Comparison of ENCODE assay signal across 8 mouse cellular contexts in genomic region chr9:46392641-46393321, GRCm38 (mm10).
A peak's percentile ranks its signal among the peaks of the same experiment; 100 is the strongest.
DNase-seq lines count a peak whose midpoint lies in the region; ATAC-seq lines count a peak whose summit lies in the region.

No protein-coding gene starts in this region.

- DNase-seq in A20 (ENCODE audit: low read depth, low spot score): peak; percentile 49
- DNase-seq in ZHBTc4 (ENCODE audit: low read depth, low spot score): peak; percentile 69
- DNase-seq in embryo, embryonic 11 days: peak; percentile 60
- DNase-seq in heart, postnatal 14 days: peak; percentile 62 to 71
- DNase-seq in kidney, postnatal 36 days: peak; percentile 53 to 84
- DNase-seq in lung, postnatal 14 days: peak; percentile 56
- DNase-seq in retina, postnatal 7 days (ENCODE audit: low read depth, low spot score): peak; percentile 33

- intact Hi-C loops in heart, postnatal 14 days (cut with DNase I): loop anchor here (2.0 to 10.0 kb wide), 2 partner anchors 210 to 1312 kb away; no protein-coding TSS in a partner anchor

- ATAC-seq in inflammation-experienced regulatory T-cells, adult 6 months: no peak
